Mouse (Mus musculus): Measurements from ENCODE around the gene Inpp5f. TPM values are rescaled to one million over a fixed set of nuclear protein-coding genes. Genes with fewer than 3 reads are reported as not detected.

Inpp5f gene
- total and polyA plus RNA-seq, 3 experiments: 9.5 to 14.3 TPM; not detected in 1

DNA sequence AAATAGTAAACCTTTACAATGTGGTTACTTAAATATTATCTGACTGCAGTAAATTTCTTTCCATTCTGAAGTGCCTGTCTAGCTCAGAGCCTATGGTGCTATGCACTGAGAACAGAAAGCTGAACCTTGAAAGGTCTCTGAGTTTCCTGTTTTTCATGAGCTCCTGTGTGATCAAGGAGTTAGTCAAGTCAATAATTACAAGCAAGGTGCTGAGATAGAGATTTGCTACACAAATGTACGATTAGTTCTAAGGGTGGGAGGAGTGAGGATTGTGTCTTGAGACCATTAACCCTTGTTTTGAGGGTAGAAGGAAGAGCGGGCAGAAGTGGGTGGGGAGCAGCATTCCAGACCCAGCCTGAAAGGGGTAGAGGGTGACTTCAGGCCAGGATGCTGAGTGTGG lies 16.1 kb downstream of the Inpp5f start:
- no peak for TF ChIP-seq TAL1 (IDR thresholded peaks at IDR 0.05; ENCODE audit: low read length)
- no peak for TF ChIP-seq ZKSCAN1 (IDR thresholded peaks at IDR 0.05; ENCODE audit: low read depth, low read length)
- TF ChIP-seq ZMIZ1 (IDR thresholded peaks at IDR 0.05; ENCODE audit: low read depth, low read length): no peak
- TF ChIP-seq MXI1 (IDR thresholded peaks at IDR 0.05; ENCODE audit: low read depth, low read length): no peak
- no peak for TF ChIP-seq SMC3 (IDR thresholded peaks at IDR 0.05; ENCODE audit: low read depth, low read length)
- no peak for TF ChIP-seq GABPA (IDR thresholded peaks at IDR 0.05; ENCODE audit: low read depth, low read length)
- TF ChIP-seq UBTF (IDR thresholded peaks at IDR 0.05; ENCODE audit: borderline replicate concordance, insufficient read depth, low read depth, low read length): no peak
- TF ChIP-seq RAD21 (IDR thresholded peaks at IDR 0.05; ENCODE audit: low read depth, low read length): no peak
- TF ChIP-seq HCFC1 (IDR thresholded peaks at IDR 0.05; ENCODE audit: low read depth, low read length): no peak
- no peak for TF ChIP-seq CHD2 (IDR thresholded peaks at IDR 0.05; ENCODE audit: low read length)
- TF ChIP-seq POLR2AphosphoS2 (IDR thresholded peaks at IDR 0.05; ENCODE audit: low read length): no peak
- no peak for TF ChIP-seq SIN3A (IDR thresholded peaks at IDR 0.05; ENCODE audit: low read length)
- no peak for TF ChIP-seq RCOR1 (IDR thresholded peaks at IDR 0.05; ENCODE audit: low read depth, low read length)
- TF ChIP-seq USF1 (IDR thresholded peaks at IDR 0.05; ENCODE audit: low read depth, low read length): no peak
- TF ChIP-seq ZC3H11A (IDR thresholded peaks at IDR 0.05; ENCODE audit: low read depth, low read length): no peak
- TF ChIP-seq MAX (IDR thresholded peaks at IDR 0.05; ENCODE audit: low read length): no peak
- TF ChIP-seq E2F4 (IDR thresholded peaks at IDR 0.05; ENCODE audit: borderline replicate concordance, low read depth, low read length): no peak
- no peak overlapping the region for H3K4me3 ChIP-seq (ENCODE audit: control insufficient read depth in 1 of 2, insufficient read depth in 1 of 2, low read depth in 2 of 2, low read length in 2 of 2)
- DNase-seq (ENCODE audit: low read depth, low spot score): no peak
- no peak overlapping the region for H3K27ac ChIP-seq (ENCODE audit: control insufficient read depth, low read depth, low read length)
- peaks cover 0 to 2% of the 10 kb centered on the region in 2 experiments; a peak in 2 of 4 replicates for H3K4me1 ChIP-seq (ENCODE audit: control insufficient read depth in 1 of 2, insufficient read depth in 2 of 2, low read length in 2 of 2)
- no peak overlapping the region for H3K9ac ChIP-seq (ENCODE audit: control insufficient read depth, low read depth, low read length, poor library complexity, severe bottlenecking)
- peaks cover 0 to 2% of the 10 kb centered on the region in 2 experiments; a peak in 1 of 4 replicates for H3K36me3 ChIP-seq (ENCODE audit: control insufficient read depth in 1 of 2, insufficient read depth in 2 of 2, low read length in 2 of 2)
- H3K79me2 ChIP-seq (ENCODE audit: control insufficient read depth, insufficient read depth, low read length, poor library complexity): no peaks in the 10 kb centered on the region
- H3K27me3 ChIP-seq (ENCODE audit: control insufficient read depth in 1 of 2, insufficient read depth in 2 of 2, low read length in 2 of 2): no peaks in the 10 kb centered on the region
- H3K9me3 ChIP-seq (replicated peaks; ENCODE audit: insufficient read depth, low read length): no peaks in the 10 kb centered on the region

DNA sequence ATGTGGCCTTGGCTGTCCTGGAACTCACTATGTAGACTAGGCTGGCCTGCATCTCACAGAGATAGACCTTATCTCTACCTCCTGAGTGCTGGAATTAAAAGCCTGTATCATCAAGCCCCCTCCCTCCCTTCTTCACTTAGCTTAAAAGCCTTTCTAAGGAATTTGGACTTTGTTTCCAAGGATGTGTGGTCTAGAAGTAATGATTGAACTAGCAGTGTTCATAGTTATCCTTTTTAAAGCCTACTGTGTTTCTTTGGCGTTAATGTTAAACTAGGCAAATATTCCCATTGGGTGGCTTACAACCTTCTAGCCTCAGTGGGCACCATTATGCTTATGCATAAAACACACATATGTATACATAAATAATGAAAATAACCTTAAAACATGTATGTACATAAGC lies 16.6 kb downstream of the Inpp5f start:
- TF ChIP-seq HCFC1 (IDR thresholded peaks at IDR 0.05; ENCODE audit: low read depth, low read length) (no peak), SIN3A (IDR thresholded peaks at IDR 0.05; ENCODE audit: low read length) (no peak), UBTF (IDR thresholded peaks at IDR 0.05; ENCODE audit: borderline replicate concordance, insufficient read depth, low read depth, low read length) (no peak), USF2 (IDR thresholded peaks at IDR 0.05; ENCODE audit: borderline replicate concordance in 1 of 2, insufficient read depth in 1 of 2, low read depth in 1 of 2, low read length in 2 of 2) (no peak), ZMIZ1 (IDR thresholded peaks at IDR 0.05; ENCODE audit: low read depth, low read length) (no peak), NRF1 (IDR thresholded peaks at IDR 0.05; ENCODE audit: insufficient read depth, low read depth, low read length, poor library complexity, severe bottlenecking) (no peak), CHD1 (IDR thresholded peaks at IDR 0.05; ENCODE audit: low read depth, low read length) (no peak), MAFK (IDR thresholded peaks at IDR 0.05; ENCODE audit: borderline replicate concordance, low read depth, low read length) (no peak), MAX (IDR thresholded peaks at IDR 0.05; ENCODE audit: low read length) (no peak), SMC3 (IDR thresholded peaks at IDR 0.05; ENCODE audit: low read depth, low read length) (no peak), BHLHE40 (IDR thresholded peaks at IDR 0.05; ENCODE audit: borderline replicate concordance, low read depth, low read length) (no peak), ZKSCAN1 (IDR thresholded peaks at IDR 0.05; ENCODE audit: low read depth, low read length) (no peak), POLR2A (IDR thresholded peaks at IDR 0.05; ENCODE audit: control insufficient read depth in 1 of 2, insufficient read depth in 1 of 2, low read depth in 1 of 2, low read length in 2 of 2, poor library complexity in 1 of 2) (no peak), MAZ (IDR thresholded peaks at IDR 0.05; ENCODE audit: low read depth, low read length) (no peak), MXI1 (IDR thresholded peaks at IDR 0.05; ENCODE audit: low read depth, low read length) (no peak)
- DNase-seq (ENCODE audit: low read depth, low spot score): no peak
- no peaks in the 10 kb centered on the region for H3K9me3 ChIP-seq (replicated peaks; ENCODE audit: insufficient read depth, low read length)
- no peaks in the 10 kb centered on the region for H3K27me3 ChIP-seq (ENCODE audit: control insufficient read depth in 1 of 2, insufficient read depth in 2 of 2, low read length in 2 of 2)
- H3K27ac ChIP-seq (ENCODE audit: control insufficient read depth, low read depth, low read length): no peak overlapping the region
- no peaks in the 10 kb centered on the region for H3K79me2 ChIP-seq (ENCODE audit: control insufficient read depth, insufficient read depth, low read length, poor library complexity)
- no peak overlapping the region for H3K9ac ChIP-seq (ENCODE audit: control insufficient read depth, low read depth, low read length, poor library complexity, severe bottlenecking)
- H3K4me1 ChIP-seq (ENCODE audit: control insufficient read depth in 1 of 2, insufficient read depth in 2 of 2, low read length in 2 of 2): peaks cover under 1 to 6% of the 10 kb centered on the region in 2 experiments; a peak in 3 of 4 replicates
- peaks cover 0 to 5% of the 10 kb centered on the region in 2 experiments; a peak in 2 of 4 replicates for H3K36me3 ChIP-seq (ENCODE audit: control insufficient read depth in 1 of 2, insufficient read depth in 2 of 2, low read length in 2 of 2)
- no peak overlapping the region for H3K4me3 ChIP-seq (ENCODE audit: control insufficient read depth in 1 of 2, insufficient read depth in 1 of 2, low read depth in 2 of 2, low read length in 2 of 2)
